Mouse (Mus musculus) kidney, adult 8-10 months (tissue): ENCODE data around the gene Ucn2.

Experiments
- DNase-seq, 2 experiments: peaks; one replicate each; pipeline ENCODE4 v3.0.0; 2022

Gene Ucn2

DNA sequence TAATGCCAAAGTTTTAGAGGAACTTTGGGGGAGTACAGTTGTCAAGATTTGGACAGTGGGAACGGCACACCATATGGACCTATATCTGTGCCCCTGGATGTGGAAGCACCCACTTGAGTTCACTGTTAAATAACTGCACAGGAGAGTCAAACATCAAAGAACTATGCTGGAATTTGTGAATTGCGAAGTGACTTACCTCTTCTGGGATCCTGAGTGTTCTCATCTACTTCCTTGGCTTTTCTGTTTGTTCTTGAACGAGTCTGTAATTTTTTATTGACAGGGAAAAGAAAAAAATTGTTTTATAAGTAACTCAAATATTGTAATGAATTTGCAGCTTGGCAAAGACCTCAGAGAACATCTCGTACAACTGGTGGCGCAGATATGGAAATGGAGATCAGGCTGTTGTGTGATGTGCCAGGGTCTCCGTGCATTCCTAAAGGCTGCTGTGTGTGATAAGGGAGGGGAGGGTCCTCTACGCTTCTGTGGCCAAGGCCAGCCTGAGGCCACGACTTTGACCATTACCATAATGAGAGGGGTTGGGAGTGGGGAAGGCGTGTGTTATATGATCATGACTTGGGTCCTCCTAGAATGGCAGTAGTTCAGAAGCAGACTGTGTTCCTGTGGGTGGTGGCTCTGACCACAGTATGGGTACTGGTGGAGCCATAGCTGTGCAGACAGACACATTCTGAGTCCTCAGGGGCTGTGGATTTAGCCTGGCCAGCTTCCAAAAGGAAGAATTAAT, 7.0 kb downstream of the Ucn2 start:
- no peak for DNase-seq

DNA sequence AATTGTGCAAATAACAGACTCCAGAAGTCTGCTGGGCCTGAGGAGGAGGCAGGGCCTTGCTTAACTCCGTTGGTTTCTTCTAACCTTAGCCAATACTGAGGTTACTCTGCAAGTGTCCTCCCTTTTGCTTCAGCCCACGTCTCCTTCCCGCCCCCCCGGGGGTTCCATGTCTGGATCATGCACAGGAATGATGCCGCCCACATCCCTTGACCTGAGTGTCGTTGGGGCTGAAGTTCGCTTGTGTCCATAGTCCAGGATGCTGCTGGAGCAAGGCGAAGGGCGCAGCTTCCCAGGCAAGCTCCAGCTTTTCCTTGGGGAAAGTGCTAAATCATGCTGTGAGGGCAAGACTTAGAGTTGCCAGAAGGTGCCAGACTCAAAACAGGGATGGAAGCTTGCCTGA, 10.6 kb downstream of the Ucn2 start:
- peak; percentile 78 to 83 for DNase-seq

DNA sequence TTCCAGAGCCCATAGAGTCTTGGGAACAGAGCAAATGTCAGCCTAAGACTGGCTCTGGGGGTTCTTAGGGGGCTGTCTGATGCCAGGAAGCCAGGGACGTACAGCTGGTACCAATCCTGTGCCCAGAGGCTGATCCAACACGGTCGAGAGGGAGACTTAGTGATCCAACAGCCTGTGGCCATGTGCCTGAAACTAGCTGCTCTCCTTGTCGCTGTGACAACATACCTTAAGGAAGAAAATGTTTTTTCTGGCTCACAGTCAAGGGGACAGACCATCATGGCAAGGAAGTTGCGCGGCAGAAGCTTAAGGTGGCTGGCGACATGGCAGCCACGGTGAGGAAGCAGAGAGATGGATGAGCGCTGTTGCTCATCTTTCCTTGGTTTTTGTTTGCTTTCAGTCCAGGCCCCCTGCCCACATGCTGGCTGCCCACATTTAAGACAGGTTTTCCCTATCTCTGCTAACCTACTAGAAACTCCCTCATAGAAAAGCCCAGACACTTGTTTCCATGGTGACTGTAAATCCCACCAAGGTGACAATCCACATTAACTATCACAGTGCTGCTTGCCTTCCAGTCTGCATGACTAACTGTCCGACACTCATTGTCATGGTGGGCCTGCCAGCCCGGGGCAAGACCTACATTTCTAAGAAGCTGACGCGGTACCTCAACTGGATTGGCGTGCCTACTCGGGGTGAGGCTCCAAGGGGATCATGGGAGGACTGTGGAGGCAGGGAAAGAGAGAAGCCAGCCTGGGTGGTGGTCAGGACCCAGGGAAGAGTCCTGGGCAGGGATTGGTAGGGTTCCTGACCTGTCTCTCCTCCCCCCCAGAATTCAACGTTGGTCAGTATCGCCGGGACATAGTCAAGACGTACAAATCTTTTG, 12.7 kb downstream of the Ucn2 start:
- no peak for DNase-seq

DNA sequence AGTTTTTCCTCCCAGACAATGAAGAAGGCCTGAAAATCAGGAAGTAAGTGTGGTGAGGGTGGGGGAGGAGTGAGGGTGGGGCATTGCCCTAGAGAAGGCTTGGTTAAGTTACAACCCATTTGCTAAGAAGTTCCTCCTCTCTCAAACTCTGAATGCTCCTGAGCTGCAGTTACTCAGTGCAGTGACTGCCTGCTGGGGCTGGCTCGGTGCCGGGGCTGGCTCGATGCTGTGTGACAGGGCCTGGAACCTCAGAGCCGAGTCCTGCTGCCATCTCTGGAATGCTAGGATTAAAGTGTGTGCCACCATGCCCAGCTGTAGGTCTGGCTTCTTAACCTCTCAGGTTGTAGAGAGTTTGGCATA, 13.3 kb downstream of the Ucn2 start:
- DNase-seq: no peak

DNA sequence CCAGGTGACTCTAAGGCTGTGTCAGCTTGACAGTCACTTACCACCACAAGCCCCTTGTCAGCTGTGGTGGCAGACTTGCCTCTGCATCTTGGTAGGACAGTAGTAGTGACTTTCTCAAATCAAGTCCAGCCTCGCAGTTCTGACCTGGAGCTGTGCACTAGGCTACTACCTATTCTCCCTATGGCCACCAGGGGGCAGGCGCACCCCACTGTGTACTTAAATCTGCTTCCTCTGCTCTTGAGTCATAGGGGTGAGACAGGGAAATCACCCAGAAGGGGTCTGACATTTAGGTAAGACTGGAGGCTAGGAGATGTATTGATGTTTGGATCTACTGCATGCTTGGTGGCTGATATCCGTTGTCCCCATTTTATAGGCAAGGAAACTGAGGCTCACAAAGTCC, 14.9 kb downstream of the Ucn2 start:
- peak in 1 of 2 experiments; percentile 72 for DNase-seq

DNA sequence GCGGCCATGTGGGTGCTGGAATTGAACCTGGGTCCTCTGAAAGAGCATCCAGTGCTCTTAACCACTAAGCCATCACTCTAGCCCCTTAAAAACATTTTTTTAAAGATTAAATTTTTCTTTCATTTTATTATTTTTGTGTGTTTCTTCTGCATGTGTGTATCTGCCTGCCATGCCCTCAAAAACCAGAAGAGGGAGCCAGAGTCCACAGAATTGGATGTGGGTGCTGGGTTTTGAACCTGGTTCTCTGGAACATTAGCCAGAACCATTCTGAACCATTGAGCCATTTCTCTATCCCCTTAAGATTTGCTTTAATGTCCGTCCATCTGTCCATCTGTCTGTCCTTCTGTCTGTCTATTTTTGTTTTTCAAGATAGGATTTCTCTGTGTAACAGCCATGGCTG, 17.4 kb downstream of the Ucn2 start:
- DNase-seq: peak in 1 of 2 experiments; percentile 61

DNA sequence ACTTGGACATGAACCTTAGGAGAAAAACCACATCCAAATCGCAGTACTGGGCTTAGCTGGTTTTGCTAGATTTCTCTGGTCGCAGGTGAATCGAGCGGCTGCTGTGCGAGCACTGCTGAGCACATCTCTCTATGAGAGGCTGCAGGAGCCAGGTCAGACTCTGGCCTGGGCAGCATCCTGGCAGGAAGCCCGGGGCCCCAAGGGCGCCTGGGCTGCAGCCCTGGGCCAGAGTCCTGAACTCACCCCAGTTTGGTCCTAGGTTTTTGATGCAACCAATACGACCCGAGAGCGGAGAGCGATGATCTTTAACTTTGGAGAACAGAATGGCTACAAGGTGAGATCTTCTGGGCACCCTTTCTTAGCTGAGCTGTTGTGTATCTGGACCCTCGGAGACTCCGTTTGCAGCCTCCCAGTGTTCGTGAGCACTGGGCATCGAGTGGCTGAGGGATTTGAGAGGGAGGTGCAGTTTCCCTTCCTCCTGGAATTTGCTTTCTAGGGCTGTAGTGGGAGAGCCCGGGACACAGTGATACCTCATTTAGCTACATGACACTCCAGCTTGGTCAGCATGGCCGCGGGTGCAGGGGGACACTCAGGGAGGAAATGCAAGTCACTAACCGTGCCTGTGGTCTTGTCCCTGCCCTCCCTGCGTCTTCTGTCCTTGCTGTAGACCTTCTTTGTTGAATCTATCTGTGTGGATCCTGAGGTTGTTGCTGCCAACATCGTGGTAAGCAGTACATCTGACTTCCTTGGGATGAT, 21.4 kb downstream of the Ucn2 start:
- DNase-seq: no peak

DNA sequence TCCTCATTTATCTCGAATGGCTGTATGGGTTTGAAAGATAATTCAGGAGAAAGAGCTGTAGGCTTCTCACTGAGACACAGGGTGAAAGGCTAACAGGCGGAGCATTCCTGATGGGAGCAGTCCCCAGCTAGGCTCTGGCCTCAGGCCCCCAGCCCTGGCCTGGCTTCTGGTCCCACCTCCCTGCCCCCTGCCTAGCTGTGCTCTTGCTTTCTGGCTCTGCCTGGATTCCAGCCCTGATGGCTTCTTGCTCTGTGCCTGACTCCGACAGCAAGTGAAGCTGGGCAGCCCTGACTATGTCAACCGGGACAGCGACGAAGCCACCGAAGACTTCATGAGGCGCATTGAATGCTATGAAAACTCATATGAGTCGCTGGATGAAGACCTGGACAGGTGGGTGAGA, 22.3 kb downstream of the Ucn2 start:
- DNase-seq: no peak

DNA sequence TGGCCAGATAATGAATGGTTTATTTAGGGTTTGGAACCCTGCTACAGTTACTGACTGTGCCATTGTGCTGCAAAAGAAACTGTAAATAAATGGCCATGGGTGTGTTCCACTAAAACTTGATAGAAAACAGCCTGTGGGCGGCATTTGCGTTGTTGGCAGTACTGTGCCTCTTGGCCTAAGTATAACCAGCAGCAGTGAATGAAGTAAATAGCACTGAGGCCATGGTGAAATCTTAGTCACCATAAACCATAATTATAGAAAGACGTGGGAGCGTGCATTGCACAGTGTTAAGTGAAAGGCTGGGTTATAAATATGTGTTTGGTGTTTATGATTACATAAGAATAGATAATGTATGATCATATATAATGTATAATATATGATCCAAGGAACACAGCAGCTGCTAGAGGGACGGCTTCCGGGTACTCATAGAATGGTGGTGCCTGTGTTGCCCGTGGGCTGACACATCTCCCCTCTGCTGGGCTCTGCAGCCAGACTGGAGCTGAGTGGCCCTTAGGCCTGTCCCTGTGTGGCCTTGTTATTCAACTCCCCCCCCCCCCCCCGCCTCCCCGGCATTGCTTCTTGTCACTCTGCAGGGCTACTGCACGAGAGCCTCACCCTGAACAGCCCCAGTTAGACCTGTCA, 23.3 kb downstream of the Ucn2 start:
- DNase-seq: no peak

DNA sequence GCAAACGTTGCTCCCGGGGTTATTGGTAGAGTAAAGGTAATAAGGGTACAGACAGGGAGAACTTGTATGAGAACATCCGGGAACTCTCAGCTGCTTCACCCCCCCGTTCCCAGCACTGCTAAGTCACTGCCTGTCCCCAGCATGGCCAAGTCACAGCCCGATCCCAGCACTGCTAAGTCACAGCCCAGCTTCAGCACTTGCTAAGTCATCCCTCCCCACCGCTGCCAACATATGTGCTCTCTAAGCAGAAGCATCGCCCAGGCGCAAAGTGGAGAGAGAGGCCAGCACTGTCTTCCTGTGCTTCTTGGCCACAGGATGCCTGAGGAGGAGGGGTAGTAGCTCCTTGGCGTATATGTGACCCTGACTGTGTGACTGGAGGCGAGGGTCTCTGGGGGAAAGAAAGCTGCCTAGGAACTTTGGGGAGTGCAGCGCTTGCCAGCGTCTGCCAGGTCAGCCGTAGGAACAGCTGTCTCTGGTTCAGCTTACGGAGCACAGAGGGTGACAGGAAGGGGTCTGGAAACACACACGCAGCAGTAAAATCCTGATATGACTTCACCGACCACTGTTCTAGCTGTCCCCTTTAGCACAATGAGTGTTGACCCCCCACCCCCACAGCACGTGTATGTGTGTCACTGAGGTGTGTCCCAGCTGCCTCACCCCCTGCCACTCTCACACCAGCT, 24.0 kb downstream of the Ucn2 start:
- DNase-seq: no peak

DNA sequence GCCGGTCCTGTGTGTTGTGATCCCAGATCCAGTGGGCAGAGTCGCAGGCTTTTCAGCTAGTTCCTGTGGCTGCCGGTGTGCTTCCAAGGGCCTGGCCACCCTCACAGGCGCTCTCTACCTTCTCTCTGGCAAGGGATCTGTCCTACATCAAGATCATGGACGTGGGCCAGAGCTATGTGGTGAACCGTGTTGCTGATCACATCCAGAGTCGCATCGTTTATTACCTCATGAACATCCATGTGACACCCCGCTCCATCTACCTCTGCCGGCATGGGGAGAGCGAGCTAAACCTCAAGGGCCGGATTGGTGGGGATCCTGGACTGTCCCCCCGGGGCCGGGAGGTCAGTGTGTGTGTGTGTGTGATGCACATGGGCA, 24.5 kb downstream of the Ucn2 start:
- DNase-seq: no peak

DNA sequence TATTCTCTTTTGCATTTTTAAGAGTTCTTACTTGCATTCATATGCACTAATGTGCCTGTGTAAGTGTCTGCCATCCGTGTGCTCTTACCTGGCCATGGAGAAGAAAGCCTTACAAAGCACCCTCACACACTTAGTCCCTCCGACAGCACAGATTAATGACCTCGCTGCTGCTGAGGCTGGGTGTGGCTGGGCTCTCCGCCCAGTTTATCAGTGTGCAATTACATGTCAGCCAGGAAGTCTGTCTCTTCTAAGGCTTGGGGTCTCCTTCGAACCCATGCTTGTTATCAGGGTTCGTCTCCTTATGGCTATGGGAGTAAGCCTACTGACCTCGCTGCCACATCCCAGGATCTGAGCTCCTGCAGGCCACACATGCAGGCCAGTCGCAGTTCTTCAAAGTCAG, 29.6 kb downstream of the Ucn2 start:
- no peak for DNase-seq

DNA sequence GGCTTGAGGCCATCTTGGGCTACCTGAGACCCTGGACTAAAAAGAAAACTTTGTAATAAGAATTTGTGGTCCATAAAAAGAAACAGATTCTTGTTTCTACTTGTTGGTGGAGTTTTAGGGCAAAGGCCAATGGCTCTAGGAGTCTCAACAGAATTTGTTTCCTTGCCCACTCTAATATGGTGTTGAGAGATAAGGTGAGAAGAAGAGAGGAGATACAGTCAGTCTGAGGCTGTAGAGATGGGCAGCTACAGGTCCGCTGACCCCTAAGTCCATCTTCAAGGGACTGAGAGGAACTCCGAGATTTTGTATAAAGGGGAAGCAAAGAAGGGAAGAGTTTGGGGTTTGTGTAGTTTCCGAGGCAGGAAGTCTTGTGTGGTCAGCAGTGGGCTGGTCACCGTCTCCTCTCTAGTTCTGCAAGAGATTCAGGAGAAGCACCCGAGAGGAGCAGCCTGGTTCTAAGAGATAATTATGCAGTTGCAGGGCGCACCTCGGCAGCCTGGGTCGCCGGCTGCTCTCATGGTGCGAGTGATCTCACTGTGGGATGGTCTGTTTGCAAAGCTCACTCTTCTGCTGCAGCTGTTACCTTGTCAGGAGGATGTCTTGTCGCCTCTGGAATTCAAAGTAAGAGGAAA, 31.3 kb downstream of the Ucn2 start:
- DNase-seq: no peak

DNA sequence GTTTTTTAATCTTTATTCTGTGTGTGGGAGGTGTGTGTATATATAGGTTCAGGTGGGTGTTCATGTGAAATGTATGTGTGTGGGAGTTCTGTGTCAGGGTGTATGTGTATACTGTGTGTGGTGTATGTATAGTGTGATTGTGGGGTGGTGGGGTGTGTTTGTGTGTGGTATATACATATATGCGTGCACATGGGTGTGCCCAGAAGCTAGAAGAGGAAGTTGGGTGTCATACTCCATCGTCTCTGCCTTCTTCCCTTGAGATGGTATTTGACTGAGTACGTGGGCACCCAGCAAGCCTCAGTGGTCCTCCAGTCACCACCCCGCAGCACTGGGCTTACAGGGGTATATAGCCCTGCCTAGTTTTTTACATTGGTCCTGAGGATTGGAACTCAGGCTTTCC, 35.6 kb downstream of the Ucn2 start:
- DNase-seq: no peak

DNA sequence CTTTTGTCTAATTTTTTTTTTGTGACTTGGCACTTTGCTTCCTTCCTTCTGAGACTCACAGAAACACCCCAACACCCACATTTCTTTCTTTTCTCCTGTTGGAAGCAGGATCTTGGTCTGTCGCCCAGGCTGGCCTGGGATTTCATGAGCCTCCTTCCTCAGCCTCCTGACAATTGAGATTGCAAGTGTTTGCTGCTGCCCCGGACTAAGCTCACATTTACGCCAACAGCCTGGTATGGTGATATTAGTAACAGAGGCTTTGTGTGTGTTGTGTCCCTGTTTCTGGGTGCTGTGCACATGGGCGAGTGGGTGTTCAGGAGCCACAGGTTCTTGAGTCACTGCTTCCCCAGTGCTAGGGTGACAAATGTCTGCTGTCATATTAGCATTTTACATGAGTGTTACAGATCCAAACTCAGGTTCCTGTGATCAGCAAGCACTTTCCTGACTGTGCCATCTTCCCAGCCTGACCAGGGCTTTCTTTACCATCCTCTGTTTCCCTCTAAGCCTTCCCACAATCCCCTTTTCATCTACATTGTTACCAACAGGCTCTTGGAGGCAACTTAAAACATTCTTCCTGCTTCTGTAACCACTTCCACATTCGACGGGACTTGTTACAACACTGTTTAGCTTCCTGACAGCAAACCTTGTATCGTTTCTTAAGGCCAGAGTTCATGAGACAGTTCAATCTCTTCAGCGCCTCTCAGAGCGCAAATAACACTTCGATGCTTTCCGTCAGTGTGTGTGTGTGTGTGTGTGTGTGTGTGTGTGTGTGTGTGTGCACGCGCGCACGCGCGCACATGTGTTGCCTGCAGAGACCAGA, 37.3 kb downstream of the Ucn2 start:
- no peak for DNase-seq

DNA sequence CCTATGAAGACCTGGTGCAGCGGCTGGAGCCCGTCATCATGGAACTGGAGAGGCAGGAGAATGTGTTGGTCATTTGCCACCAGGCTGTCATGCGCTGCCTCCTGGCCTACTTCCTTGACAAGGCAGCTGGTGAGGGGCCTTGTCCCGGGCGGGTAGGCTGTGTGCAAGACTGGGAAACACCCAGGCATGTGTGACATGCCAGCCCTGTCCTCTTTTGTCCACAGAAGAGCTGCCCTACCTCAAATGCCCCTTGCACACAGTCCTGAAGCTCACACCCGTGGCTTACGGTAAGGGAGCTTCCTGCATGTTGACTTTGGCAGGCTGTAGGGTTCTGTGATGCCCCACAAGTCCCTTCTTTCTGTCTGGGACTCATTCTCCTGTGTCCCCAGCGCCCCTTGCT, 41.7 kb downstream of the Ucn2 start:
- no peak for DNase-seq

DNA sequence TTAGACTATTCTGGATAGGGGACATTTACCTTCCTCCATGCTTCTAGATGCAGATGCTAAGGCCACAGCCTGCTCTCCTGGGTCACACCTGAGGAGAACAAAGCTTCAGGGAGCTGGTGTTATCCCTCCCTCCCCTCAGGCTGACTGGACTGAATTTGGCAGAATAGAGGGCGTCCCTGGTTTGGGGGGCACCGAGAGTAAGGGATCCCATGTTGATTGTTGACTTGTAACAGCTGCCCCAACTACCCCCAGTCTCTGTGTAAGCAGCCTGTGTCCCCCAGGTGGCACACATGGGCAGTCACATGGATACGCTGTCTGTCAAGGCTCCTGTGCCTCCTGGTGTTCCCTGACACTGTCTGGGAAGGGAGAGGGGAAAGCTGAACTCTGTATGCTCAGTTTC, 42.6 kb downstream of the Ucn2 start:
- no peak for DNase-seq

DNA sequence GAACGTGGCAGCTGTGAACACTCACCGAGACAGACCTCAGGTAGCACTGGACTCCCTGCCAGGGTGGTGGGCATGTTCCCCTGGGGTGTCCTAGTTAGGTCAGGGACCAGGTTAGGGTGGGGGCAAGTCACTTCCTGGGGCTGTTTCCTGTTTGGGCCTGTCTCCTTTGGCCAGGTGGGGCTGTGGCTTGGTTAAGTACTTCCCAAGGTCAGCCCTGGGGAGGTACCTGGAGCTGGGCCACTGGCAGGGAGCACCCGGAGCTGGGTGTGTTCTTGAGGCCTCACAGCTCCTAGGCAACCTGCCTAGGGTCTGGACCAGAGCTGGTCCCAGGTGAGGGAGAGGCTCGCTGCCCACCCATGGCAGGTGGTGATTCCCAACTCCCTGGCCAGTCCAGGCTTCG, 43.1 kb downstream of the Ucn2 start:
- no peak for DNase-seq

DNA sequence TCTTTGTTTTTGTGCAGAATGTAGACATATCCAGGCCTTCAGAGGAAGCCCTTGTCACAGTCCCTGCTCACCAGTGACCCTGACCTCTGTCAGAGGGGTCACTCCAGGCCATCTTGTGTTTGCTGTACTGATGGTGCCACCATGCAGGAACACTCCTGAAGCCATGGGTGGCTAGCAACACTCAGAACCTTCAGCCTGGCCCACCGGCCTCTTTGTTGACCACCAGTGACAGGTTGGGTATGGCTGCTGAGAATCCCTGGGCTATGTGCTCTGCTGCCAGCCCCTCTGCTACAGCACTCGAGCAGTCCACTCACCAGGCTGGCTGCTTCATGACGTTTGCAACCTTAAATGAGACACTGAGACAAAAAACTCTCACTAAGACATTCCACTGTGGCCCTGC, 44.5 kb downstream of the Ucn2 start:
- no peak for DNase-seq

DNA sequence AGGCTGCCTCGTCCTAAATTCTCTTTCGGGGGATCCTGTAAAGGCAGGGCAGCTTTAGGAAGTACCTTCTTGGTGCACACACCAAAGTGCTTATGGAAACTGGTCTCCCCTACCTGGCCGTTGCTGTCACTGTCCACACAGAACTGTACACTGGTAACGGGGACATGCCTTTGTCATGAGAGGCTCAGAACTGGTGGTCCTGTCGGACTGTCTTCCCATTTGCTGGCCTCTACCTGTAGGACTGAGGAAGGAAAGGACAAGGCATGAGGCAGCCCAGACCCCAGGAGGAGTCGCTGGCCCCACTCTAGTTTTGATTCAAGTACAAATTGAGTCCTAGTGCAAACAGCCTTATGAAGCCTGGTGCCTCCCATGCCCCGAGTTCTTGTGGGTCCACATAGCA, 45.2 kb downstream of the Ucn2 start:
- no peak for DNase-seq

DNA sequence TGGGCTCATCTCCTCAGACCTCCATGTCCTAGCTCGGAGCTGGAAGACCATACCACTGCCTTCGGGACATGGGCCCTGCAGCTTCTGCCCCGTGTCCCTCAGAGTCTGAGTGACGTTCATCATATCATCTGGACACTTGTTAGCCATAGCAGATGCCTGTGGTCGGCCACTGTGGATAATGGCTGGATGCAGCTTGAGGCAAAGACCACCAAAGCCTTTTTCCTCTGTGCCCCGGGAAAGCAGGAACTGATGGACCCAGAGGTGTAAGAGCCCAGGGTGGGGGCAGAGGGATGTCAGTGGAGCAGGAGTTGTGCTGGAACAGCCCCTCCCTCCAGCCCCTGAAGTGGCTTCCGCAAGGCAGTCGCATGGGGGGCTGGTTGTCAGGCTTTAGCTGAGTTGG, 45.9 kb downstream of the Ucn2 start:
- DNase-seq: no peak
